Mouse (Mus musculus): Measurements from ENCODE around the gene Hist1h3b. TPM values are rescaled to one million over a fixed set of nuclear protein-coding genes. Genes with fewer than 3 reads are reported as not detected.
"Not testable (repeated sequence)": the region's sequence is repeated elsewhere in the genome, so short reads cannot be mapped to it uniquely, and the experiment has no call there.

Gene Hist1h3b
- polyA plus RNA-seq, 1 experiment = not detected

DNA sequence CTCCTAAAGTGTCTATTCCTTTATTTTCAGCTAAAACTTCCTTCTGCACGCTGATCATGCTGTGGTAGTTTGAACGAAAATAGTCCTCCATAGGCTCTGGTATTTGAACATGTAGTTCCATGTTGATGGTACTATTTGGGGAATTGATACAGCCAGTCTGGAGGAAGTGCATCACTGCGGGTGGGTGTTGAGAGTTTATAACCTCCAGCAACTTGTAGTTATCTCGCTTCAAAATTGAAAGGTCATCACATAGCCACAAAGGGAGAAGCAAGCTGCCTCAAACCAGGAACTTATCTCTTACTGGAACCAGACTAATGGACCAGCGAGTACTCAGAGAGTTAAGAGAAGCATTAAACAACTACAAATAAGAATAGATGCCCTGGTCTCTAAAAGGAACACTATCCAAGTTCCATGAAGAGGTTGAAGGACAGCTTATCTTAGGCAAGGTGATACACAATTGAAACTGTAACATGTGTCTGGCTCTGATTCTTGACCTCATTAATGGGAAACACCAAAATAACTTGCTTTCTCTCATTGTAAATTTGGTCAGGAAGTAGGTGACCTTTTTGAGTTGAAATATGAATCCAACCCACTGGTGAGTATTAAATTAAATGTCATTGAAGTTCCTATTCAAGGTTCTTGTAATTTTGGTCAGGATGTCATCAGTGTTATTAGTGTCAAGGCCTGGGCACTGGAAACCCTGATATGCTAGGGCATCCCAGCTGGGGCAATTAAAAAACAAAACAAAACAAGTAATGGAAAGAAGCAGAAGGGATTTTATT, 35.6 kb upstream of the Hist1h3b start:
- H3K27ac ChIP-seq (ENCODE audit: insufficient read depth, low read depth, low read length) = no peak overlapping the region
- no peak for TF ChIP-seq POLR2A (IDR thresholded peaks at IDR 0.05; ENCODE audit: insufficient read depth, low read depth, low read length)
- TF ChIP-seq CTCF (IDR thresholded peaks at IDR 0.05; ENCODE audit: insufficient read depth, low read depth, low read length) = no peak
- no peak overlapping the region for H3K4me3 ChIP-seq (ENCODE audit: insufficient read depth, low read depth, low read length)
- H3K4me1 ChIP-seq (ENCODE audit: control insufficient read depth, insufficient read depth, low read length) = no peaks in the 10 kb centered on the region
- 87% methylated on average over 5 of the region's 5 CpGs for WGBS

DNA sequence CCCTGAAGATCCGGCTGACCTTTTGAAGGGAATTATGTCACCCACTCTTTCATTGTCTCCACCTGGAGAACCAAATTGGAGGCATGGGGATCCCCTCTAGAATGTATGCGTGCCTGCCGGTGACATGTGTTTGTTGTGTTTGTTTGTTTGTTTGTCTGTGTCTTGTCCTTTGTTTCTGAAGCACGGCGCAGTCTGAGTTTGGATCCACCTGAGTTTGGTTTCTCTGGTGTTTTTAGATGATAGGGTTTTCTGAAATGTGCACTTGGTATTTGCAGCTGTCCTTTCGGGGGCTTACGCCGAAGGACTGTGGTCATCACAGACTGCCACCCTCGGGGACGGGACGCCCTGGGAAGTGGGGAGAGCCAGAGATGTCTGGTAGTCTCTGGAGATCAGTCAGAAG, 34.9 kb upstream of the Hist1h3b start:
- TF ChIP-seq CTCF (IDR thresholded peaks at IDR 0.05; ENCODE audit: insufficient read depth, low read depth, low read length) = no peak
- no peak for TF ChIP-seq POLR2A (IDR thresholded peaks at IDR 0.05; ENCODE audit: insufficient read depth, low read depth, low read length)
- H3K4me3 ChIP-seq (ENCODE audit: insufficient read depth, low read depth, low read length) = no peak overlapping the region
- 64% methylated on average over 11 of the region's 11 CpGs for WGBS
- no peaks in the 10 kb centered on the region for H3K4me1 ChIP-seq (ENCODE audit: control insufficient read depth, insufficient read depth, low read length)
- no peak overlapping the region for H3K27ac ChIP-seq (ENCODE audit: insufficient read depth, low read depth, low read length)

DNA sequence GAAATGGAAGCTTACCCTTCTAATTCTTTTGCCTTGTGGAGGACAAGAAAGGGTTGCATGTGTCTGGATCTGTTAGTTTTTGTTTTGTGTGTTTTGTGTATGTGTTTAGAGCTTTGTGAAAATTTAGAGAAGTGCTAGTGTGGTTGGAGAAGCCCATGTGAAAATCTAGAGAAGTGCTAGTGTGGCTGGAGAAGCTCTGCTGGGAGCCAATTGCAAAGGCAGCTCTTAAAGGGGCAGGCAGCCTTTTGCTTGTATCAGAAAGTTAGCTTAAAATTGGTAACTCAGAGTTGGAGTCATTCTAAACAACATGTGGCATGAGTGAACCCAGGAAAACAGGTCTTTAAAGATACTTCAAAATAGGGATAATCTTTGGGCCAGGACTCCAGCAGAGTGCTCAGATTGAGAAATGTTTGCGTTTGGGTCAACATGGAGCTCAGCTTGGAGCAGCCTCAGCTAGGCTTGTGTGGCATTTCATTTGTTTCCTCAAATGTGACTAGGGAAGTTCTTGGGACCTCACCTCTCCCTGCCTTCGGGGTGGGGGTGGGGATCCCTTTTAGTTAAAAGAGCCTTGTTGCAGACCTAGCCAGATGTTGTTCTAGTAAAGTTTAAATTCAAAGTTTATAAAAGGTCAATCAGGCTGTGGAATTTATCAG, 34.3 kb upstream of the Hist1h3b start:
- H3K4me3 ChIP-seq (ENCODE audit: insufficient read depth, low read depth, low read length); H3K27ac ChIP-seq (ENCODE audit: insufficient read depth, low read depth, low read length); H3K4me1 ChIP-seq (ENCODE audit: control insufficient read depth, insufficient read depth, low read length): not testable (repeated sequence)
- WGBS = 23% methylated on average over 2 of the region's 2 CpGs

DNA sequence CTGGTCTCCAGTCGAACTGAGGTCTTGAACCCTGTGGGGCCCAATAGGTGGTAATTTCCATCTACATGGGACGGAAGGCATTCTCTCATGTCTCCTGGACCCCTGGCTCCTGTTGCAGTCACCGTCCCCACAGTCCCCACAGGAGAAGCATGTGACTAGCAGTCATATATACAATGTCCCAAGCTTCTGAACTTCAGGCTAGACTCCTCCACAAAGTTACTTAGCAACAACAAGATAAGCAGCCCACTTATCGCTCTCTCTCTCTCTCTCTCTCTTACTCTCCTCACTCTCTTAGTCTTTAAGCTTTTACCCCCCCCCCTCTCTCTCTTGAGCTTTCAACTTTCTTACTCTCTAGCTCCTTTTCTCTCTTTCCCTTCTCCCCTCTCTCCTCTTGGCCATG, 27.8 kb upstream of the Hist1h3b start:
- Histone ChIP-seq H3K4me3 (ENCODE audit: insufficient read depth, low read depth, low read length) (no peak overlapping the region), H3K27ac (ENCODE audit: insufficient read depth, low read depth, low read length) (no peak overlapping the region), H3K4me1 (ENCODE audit: control insufficient read depth, insufficient read depth, low read length) (no peaks in the 10 kb centered on the region)
- 89% methylated on average over 4 of the region's 4 CpGs for WGBS
- TF ChIP-seq POLR2A (IDR thresholded peaks at IDR 0.05; ENCODE audit: insufficient read depth, low read depth, low read length) = no peak
- no peak for TF ChIP-seq CTCF (IDR thresholded peaks at IDR 0.05; ENCODE audit: insufficient read depth, low read depth, low read length)

DNA sequence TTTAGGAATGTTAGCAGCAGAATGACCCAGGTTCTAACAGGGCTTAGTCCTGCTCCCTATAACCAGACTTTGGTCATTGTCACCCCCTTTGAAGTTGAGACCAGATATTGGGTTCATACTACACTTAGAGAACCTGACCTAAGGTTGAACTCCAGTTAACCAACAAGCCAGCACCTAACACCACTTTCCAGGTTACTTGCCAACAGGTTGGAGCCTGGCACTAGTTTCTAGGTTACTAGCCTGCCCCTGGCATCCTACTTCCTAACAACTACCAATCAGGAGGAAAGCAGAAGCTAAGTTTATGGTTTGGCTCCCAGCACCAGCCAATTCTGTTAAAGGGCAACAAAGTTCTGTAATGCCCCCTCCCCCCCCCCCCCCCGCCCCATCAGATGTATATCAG, 26.9 kb upstream of the Hist1h3b start:
- Histone ChIP-seq H3K27ac (ENCODE audit: insufficient read depth, low read depth, low read length) (no peak overlapping the region), H3K4me1 (ENCODE audit: control insufficient read depth, insufficient read depth, low read length) (no peaks in the 10 kb centered on the region), H3K4me3 (ENCODE audit: insufficient read depth, low read depth, low read length) (no peak overlapping the region)
- WGBS = 59% methylated on average over 1 of the region's 1 CpGs
- TF ChIP-seq POLR2A (IDR thresholded peaks at IDR 0.05; ENCODE audit: insufficient read depth, low read depth, low read length) = no peak
- TF ChIP-seq CTCF (IDR thresholded peaks at IDR 0.05; ENCODE audit: insufficient read depth, low read depth, low read length) = no peak

DNA sequence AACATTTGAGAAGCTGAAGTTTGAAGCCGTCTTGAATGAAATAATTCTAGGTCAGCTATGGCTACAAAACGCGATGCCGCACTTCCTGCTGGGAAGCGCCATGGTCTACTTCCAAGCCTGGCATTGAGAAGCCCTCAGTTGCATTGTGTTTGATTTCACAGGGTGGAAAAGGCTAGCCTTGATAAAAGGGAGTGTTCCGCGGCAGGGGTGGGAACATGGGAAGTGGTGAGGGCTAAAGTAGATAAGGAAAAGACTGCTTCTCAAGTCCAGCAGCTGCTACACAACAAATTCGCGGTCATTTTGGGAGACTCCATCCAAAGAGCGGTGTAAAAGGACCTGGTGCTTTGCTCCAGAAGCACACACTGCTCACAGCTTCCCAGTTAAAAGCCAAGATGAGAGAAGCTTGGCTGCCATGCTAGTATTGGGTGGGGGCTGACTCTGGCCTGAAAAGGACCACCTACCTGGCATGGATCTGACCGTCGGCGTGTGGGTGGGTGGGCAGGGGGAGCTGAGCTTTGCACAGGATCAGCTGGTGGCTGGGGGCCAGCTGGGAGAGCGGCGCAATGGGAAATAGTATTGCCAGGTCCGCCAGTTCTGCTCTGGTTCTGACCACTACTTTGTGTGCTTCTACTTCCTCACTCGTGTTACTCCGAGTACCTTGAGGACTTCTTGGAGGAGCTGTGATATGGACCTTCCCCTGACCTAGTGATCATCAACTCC, 23.4 kb upstream of the Hist1h3b start:
- H3K27ac ChIP-seq (ENCODE audit: insufficient read depth, low read depth, low read length) = no peak overlapping the region

GRCm38 (mm10) chr13:23729192-23729525, 22.9 kb upstream of the Hist1h3b start:
- no peaks in the 10 kb centered on the region for H3K4me1 ChIP-seq (ENCODE audit: control insufficient read depth, insufficient read depth, low read length)
- no peak overlapping the region for H3K4me3 ChIP-seq (ENCODE audit: insufficient read depth, low read depth, low read length)
- no peak overlapping the region for H3K27ac ChIP-seq (ENCODE audit: insufficient read depth, low read depth, low read length)
- WGBS = 71% methylated on average over 9 of the region's 9 CpGs
- no peak for TF ChIP-seq CTCF (IDR thresholded peaks at IDR 0.05; ENCODE audit: insufficient read depth, low read depth, low read length)
- no peak for TF ChIP-seq POLR2A (IDR thresholded peaks at IDR 0.05; ENCODE audit: insufficient read depth, low read depth, low read length)

More for the DNA sequence above, 23.4 kb upstream of the Hist1h3b start:
- TF ChIP-seq POLR2A (IDR thresholded peaks at IDR 0.05; ENCODE audit: insufficient read depth, low read depth, low read length) (no peak), CTCF (IDR thresholded peaks at IDR 0.05; ENCODE audit: insufficient read depth, low read depth, low read length) (no peak)
- Histone ChIP-seq H3K4me3 (ENCODE audit: insufficient read depth, low read depth, low read length) (no peak overlapping the region), H3K4me1 (ENCODE audit: control insufficient read depth, insufficient read depth, low read length) (no peaks in the 10 kb centered on the region)
- 83% methylated on average over 18 of the region's 18 CpGs for WGBS

GRCm38 (mm10) chr13:23729706-23730105, 22.4 kb upstream of the Hist1h3b start:
- TF ChIP-seq POLR2A (IDR thresholded peaks at IDR 0.05; ENCODE audit: insufficient read depth, low read depth, low read length) = no peak
- no peak for TF ChIP-seq CTCF (IDR thresholded peaks at IDR 0.05; ENCODE audit: insufficient read depth, low read depth, low read length)
- 95% methylated on average over 5 of the region's 5 CpGs for WGBS

DNA sequence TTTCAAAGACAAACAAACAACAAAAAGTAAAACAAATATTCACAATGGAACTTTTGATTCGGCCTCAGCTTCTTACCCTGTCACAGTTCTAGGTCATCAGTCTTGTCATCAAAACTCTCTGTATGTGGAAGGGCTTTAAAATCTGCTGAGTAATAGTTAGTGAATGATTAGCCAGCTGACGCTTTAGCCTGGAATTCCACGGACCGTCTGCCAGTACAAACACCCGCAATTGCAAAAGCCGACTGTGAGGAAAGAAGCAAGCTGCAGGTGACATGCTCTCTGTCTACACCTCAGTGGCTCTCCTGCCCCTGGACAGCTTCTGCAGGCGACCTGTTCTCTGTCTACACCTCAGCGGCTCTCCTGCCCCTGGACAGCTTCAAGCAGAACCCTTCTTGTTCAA, 21.6 kb upstream of the Hist1h3b start:
- TF ChIP-seq POLR2A (IDR thresholded peaks at IDR 0.05; ENCODE audit: insufficient read depth, low read depth, low read length) (no peak), CTCF (IDR thresholded peaks at IDR 0.05; ENCODE audit: insufficient read depth, low read depth, low read length) (no peak)
- H3K4me1 ChIP-seq (ENCODE audit: control insufficient read depth, insufficient read depth, low read length) = no peaks in the 10 kb centered on the region
- 57% methylated on average over 8 of the region's 8 CpGs for WGBS
- no peak overlapping the region for H3K27ac ChIP-seq (ENCODE audit: insufficient read depth, low read depth, low read length)
- H3K4me3 ChIP-seq (ENCODE audit: insufficient read depth, low read depth, low read length) = no peak overlapping the region

More at GRCm38 (mm10) chr13:23729706-23730105, 22.4 kb upstream of the Hist1h3b start:
- Histone ChIP-seq H3K4me1 (ENCODE audit: control insufficient read depth, insufficient read depth, low read length) (no peaks in the 10 kb centered on the region), H3K27ac (ENCODE audit: insufficient read depth, low read depth, low read length) (no peak overlapping the region), H3K4me3 (ENCODE audit: insufficient read depth, low read depth, low read length) (no peak overlapping the region)
